Mouse (Mus musculus) heart, postnatal 25 days (tissue): ENCODE measurements around the gene Rab44. TPM values are rescaled to one million over a fixed set of nuclear protein-coding genes. Genes with fewer than 3 reads are reported as not detected.
"Not testable (repeated sequence)": the region's sequence is repeated elsewhere in the genome, so short reads cannot be mapped to it uniquely, and the experiment has no call there.

Source experiments
- DNase-seq: peaks from one replicate; pipeline ENCODE4 v3.0.0; 2022; ENCODE audit warnings: low spot score
- intact Hi-C: fragments of 180-260 bp; cut with DNase I; formaldehyde crosslinking; loops from one replicate; pipeline ENCODE4 v1.15.1; 2025
- total RNA-seq, 2 experiments: library from RNA; stranded (reverse); gene quantifications; 2 replicates each; pipeline ENCODE4 v1.2.3; 2021

Rab44 gene
- total RNA-seq: under 1 TPM; 0.13 to 0.39 TPM

DNA sequence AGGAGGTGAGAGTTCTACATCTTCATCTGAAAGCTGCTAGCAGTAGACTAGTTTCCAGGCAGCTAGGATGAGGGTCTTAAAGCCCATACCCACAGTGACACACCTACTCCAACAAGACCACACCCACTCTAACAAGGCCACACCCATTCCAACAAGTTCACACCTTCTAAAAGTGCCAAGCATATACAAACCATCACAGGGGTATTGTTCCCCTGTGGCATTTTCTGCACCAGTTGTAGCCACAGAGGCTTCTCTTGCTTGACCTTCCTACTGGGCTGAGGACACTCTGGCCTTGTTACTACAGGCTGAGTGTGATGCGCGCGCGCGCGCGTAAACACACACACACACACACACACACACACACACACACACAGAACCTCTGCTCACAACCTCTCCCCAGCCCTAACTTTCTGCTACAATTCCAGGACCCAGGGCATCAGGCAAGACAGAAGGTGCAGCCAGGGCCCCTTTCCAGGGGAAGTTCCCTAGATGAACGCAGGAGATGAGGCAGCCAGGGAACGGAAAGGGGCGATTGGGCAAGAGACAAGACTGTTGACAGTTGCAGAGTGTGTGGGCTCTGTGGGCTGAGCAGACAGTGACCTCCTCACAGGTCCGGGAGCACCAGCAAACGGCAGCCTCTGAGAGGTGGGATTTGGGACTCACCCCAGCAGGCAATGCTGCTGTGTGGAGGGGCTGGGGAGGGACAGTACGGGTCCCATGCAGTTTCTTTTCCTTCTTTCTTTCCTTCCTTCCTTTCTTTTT lies at the start of gene Rab44:
Rab44 (plus strand) TSS at position 555 of the 762 bp plus-strand sequence.
- intact Hi-C loops: no loop called here

DNA sequence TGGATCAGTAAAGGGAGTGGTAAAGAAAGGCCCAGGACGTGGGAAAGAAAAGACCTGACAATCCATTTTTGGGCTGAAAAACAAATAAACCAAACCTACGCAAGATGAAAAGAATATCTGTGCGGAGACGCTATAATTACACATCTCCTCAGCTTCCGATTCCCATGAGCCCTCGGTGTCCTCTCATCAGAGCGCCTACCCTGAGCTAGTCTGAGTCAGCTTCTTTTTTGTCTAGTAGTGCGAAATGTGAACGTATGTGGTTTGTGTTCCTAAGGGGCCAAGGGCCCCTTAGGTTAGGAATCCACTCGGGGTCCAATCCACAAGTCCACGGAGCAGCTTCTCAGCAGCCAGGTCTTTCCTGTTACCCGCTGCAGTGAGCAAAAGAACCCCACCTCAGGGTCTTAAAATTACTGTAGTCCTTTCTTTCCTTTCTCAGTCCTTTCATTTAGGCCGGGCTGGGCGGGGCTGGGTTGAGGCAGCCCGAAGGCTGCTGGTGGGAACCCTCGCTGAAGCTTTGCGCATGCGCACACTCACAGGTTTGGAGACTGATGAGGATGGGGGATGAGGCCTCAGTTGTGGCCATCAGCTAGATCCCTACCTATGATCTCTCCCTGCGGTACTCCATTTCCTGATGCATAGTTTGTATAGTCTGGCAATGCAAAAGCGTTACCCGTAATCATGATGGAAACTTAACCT lies 48.6 kb upstream of the Rab44 start:
- DNase-seq: no peak
- intact Hi-C loops: no loop called here

More for the DNA sequence above, at the start of gene Rab44:
- DNase-seq: no peak

- no peak for DNase-seq
- intact Hi-C loops: no loop called here
Measured at GRCm38 (mm10) chr17:29065971-29066370, 48.0 kb upstream of the Rab44 start.

GRCm38 (mm10) chr17:29067416-29067815 lies 46.5 kb upstream of the Rab44 start:
- intact Hi-C loops, DNase-seq: not testable (repeated sequence)

DNA sequence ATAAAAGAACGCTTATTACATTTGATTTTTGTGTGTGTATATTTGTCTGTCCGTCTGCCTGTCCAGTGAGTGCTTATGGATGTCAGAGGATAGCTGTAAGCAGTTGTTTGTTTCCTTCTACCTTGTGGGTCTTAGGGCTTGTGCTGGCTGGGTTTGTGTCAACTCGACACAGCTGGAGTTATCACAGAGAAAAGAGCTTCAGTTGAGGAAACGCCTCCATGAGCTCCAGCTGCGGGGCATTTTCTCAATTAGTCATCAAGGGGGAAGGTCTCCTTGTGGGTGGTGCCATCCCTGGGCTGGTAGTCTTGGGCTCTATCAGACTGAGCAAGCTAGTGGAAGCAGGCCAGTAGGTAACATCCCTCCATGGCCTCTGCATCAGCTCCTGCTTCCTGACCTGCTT lies 46.1 kb upstream of the Rab44 start:
- no peak for DNase-seq
- intact Hi-C loops: no loop called here

GRCm38 (mm10) chr17:29069063-29069462 lies 44.9 kb upstream of the Rab44 start:
- no peak for DNase-seq
- intact Hi-C loops: no loop called here

- DNase-seq: no peak
- intact Hi-C loops: loop anchor here (2.0 kb wide), 1 partner anchor 13 kb away; no protein-coding TSS in a partner anchor
Measured at GRCm38 (mm10) chr17:29071820-29072219, 42.1 kb upstream of the Rab44 start.

- intact Hi-C loops: loop anchor here (2.0 kb wide), 1 partner anchor 14 kb away; no protein-coding TSS in a partner anchor
- DNase-seq: no peak
Measured at GRCm38 (mm10) chr17:29072701-29073307, 41.1 kb upstream of the Rab44 start.

GRCm38 (mm10) chr17:29073313-29073712 lies 40.6 kb upstream of the Rab44 start:
- intact Hi-C loops: loop anchor here (2.0 kb wide), 1 partner anchor 15 kb away; no protein-coding TSS in a partner anchor
- DNase-seq: no peak

DNA sequence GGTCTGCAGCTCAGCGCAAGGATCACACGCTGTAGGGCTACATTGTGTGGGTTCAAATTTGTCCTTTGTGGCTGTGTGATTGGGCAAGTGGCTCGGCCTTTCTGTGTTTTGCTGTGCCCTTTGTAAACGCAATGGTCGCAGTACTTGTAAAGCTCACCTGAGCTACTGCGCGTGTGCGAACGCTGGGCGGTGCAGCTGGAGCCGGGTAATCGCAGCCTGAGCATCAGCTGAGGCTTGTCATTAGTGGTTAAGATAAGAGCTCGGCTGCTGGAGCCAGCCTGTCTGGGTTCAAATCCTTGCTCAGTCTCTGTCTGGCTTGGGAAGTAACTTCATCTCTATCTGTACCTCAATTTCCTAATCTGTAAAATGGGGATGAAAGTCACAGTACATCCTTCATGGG lies 39.9 kb upstream of the Rab44 start:
- intact Hi-C loops: no loop called here
- DNase-seq: no peak

GRCm38 (mm10) chr17:29076235-29076634 lies 37.7 kb upstream of the Rab44 start:
- no peak for DNase-seq
- intact Hi-C loops: no loop called here

DNA sequence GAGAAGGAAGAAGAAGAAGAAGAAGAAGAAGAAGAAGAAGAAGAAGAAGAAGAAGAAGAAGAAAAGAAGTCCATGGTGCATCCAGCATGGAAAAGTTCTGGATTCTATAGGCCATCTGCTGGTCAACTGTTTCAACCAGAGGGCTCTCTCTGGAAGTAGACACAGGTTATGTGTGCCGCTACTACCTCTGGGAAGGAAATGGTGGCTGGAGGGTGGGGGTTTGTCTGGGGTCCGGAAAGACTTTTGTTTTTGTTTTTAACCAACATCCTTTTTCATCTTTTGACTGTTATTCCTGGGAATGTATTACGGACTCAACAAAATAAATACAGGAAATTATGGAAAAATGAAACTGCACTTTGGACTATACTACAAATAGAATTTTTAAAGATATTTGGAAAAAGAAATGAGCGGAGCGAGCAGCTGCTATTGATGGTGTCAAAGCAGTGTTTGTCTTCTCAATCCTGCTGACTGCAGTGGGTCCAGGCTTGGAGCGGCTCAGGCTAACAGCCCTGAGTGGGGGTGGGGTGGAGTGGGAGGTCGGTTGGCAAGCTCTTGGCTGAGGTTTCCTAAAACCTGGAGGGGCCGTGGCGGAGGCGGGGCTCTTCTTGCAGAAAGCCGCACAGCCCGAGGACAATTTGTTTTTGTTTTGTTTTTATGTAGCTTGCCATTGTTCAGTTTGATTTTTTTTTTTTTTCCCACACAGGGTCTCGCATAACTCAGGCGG lies 36.0 kb upstream of the Rab44 start:
- DNase-seq: no peak
- intact Hi-C loops: loop anchor here (2.0 kb wide), 1 partner anchor 17 kb away; no protein-coding TSS in a partner anchor

DNA sequence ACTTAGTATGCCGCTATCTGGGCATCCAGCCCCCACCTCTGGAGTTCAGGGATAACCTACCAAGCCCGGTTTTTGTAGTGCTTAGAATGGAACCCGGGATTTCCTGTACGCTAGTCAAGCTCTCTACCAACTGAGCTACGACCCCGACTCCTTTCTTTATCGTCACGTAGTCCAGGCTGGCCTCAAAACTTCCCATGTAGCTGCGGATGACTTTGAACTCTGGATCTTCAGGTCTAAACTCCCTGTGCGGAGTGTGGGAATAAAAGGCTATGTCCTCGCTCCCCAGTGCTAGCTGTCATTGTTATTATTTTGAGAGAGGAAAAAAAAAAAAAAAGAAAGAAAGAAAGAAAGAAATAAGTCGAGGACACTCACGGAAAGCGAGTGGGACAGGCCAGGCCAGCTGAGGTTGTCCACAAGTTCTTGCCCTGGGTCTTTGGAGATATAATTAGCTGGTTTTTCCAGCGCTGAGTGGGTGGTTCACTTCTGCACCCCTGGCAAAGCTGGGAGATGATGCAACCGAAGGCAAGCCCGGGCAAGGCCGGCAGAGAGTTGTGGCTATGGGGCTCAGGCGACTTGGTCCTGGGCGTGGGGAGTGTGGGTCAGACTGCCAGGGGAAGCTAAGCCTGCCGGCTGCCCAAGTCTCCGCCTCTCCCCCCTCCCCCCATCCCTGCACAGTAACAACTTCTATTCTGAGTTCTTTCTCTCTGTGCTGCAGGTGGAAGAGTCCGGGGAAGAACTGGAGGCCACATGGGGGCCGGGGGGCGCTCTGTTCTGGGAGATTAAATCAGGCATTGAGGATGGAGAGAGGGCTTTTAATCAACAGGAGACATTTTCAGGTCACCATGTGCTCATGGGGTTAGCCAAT lies 35.2 kb upstream of the Rab44 start:
- intact Hi-C loops: loop anchor here (2.0 kb wide), 1 partner anchor 16 kb away; no protein-coding TSS in a partner anchor
- DNase-seq: peak; percentile 78

DNA sequence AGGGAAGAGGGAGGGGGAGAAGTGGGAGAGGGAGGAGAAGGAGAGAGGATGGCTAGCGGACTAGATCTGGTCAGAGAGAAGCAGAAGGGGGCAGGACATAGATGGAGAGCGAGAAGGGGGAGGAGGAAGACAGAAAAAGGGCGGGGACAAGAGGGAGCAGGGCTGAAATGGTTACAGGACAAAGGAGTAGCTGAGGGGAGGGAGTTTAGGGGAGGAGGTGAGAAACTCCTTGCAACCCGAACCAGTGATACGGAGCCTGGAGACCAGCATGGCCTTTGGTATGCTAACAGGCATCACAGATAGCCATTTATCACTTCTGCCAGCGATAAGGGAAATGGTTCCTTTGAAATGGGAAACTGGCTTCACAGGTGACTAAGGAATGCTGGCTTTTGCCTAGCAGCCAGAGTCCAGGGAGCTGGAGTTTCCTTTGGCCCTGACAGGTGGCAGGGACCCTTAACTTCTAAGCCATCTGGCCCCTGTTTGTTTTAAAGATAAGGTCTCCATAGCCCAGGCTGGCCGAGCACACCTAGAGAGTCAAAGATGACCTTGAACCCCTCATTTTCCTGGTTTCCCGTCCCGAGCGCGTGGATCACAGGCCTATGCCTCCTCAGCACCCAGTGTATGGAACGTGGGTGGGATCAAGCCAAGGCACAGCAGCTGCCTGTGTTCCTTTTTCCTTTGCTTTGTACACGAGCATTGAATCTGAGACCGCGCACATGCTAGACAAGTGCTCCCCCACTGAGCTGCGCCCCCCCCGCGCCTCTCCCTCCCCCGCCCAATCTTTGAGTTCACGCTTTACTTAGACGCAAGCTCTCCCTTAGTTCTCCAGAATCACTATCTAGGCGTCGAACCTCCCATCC lies 33.0 kb upstream of the Rab44 start:
- intact Hi-C loops: no loop called here
- no peak for DNase-seq

- intact Hi-C loops: no loop called here
- no peak for DNase-seq
Measured at GRCm38 (mm10) chr17:29081618-29082381, 32.1 kb upstream of the Rab44 start.

DNA sequence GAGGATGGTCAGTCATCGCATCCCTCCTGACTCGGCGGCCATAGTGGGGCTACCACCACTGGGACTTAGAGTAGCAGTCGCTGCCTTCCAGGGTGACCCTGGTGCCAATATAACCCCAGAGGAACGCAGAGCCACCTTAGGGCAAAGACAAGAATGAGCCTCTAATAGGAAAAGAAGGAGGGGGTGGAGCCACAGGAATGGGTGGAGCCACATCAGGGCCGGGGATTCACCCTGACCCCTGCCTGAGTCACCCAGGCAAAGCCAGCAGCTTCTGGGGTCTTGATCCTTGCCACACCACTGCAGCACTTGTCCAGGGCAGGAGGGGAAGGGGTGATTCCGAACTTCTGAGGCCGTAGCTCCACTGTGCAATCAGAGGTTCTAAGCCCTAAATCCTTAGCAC lies 30.4 kb upstream of the Rab44 start:
- DNase-seq: no peak
- intact Hi-C loops: no loop called here

- intact Hi-C loops: no loop called here
- no peak for DNase-seq
Measured at GRCm38 (mm10) chr17:29084656-29085055, 29.3 kb upstream of the Rab44 start.

GRCm38 (mm10) chr17:29085266-29085665 lies 28.7 kb upstream of the Rab44 start:
- DNase-seq: no peak
- intact Hi-C loops: no loop called here
